Mouse (Mus musculus) spleen, adult 2 months (tissue): Measurements from ENCODE around the gene Bglap2.

Experiments
- CTCF ChIP-seq: fragments of 200-500 bp; IDR thresholded peaks from 2 replicates; pipeline ENCODE4 v1.5.1; 2011; ENCODE audit warnings: mild to moderate bottlenecking, inconsistent platforms; ENCODE audit not compliant: insufficient read depth, insufficient read length, insufficient replicate concordance; ENCODE audit errors: extremely low read depth
- POLR2A ChIP-seq: fragments of 200-500 bp; IDR thresholded peaks from 2 replicates; pipeline ENCODE4 v1.6.1; 2011; ENCODE audit warnings: low read depth, low read length, inconsistent platforms

DNA sequence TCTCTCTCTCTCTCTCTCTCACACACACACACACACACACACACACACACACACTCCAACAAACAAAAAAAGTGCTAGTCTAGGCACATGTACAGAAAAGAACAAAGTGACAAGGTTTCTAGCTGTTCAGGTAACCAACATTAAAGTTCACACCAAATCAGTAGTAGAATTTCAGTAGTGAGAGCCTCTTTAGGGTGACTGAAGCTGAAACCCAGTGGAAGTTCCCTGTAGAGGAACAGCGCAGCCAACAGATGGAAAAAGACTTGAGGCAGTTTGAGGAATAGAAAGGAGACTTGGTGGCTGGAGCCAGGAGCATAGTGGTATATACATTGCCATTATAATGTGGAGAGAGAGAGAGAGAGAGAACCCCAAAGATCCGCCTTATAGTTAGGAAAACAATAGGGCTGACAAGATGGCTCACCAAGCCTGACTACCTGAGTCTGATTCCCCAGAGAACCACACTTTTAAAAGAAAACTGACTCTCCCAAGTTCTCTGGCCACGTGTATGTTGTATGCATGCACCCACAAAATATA, 43.5 kb downstream of the Bglap2 start:
- TF ChIP-seq CTCF (no peak), POLR2A (no peak)
